Mouse (Mus musculus): ENCODE measurements at regions not wholly inside any gene's neighbourhood (a gene's known extent, or its start where the extent isn't known, plus 50 kb on each side); places are given as distances from the start of the nearest gene placed in this dataset.

- DNase-seq: no peak
These were observed 597.4 kb upstream of the Sall1 start for GRCm38 (mm10) chr8:89641339-89641738.

GRCm38 (mm10) chr8:89634864-89635263 is 590.9 kb upstream of the Sall1 start:
- DNase-seq: no peak

- no peak for DNase-seq
These were observed 588.3 kb upstream of the Sall1 start for GRCm38 (mm10) chr8:89632304-89632703.

- peak in 1 of 2 experiments; percentile 8 for DNase-seq
These were observed 586.6 kb upstream of the Sall1 start for GRCm38 (mm10) chr8:89630540-89630939.

- DNase-seq: no peak
These were observed 574.1 kb upstream of the Sall1 start for GRCm38 (mm10) chr8:89618089-89618488.

- DNase-seq: no peak
These were observed 572.0 kb upstream of the Sall1 start for GRCm38 (mm10) chr8:89615863-89616558.

GRCm38 (mm10) chr8:89609074-89609473 is 565.1 kb upstream of the Sall1 start:
- DNase-seq: no peak

- DNase-seq: no peak
These were observed 562.0 kb upstream of the Sall1 start for GRCm38 (mm10) chr8:89605905-89606468.

- no peak for DNase-seq
These were observed 560.5 kb upstream of the Sall1 start for GRCm38 (mm10) chr8:89604461-89604860.

GRCm38 (mm10) chr8:89596380-89596779 is 552.4 kb upstream of the Sall1 start:
- no peak for DNase-seq

- no peak for DNase-seq
These were observed 539.1 kb upstream of the Sall1 start for GRCm38 (mm10) chr8:89583091-89583490.

- DNase-seq: no peak
These were observed 538.6 kb upstream of the Sall1 start for GRCm38 (mm10) chr8:89582566-89582965.

- peak; percentile 26 to 75 for DNase-seq
These were observed 527.9 kb upstream of the Sall1 start for GRCm38 (mm10) chr8:89571816-89572215.

GRCm38 (mm10) chr8:89570639-89571325 is 526.8 kb upstream of the Sall1 start:
- no peak for DNase-seq

- DNase-seq: no peak
These were observed 525.4 kb upstream of the Sall1 start for GRCm38 (mm10) chr8:89569406-89569805.

- DNase-seq: no peak
These were observed 524.7 kb upstream of the Sall1 start for GRCm38 (mm10) chr8:89568641-89569040.

- DNase-seq: no peak
These were observed 523.0 kb upstream of the Sall1 start for GRCm38 (mm10) chr8:89566986-89567385.

- no peak for DNase-seq
These were observed 522.5 kb upstream of the Sall1 start for GRCm38 (mm10) chr8:89566461-89566860.

GRCm38 (mm10) chr8:89565147-89565826 is 521.3 kb upstream of the Sall1 start:
- no peak for DNase-seq

GRCm38 (mm10) chr8:89563544-89563943 is 519.6 kb upstream of the Sall1 start:
- no peak for DNase-seq

- no peak for DNase-seq
These were observed 518.6 kb upstream of the Sall1 start for GRCm38 (mm10) chr8:89562597-89562996.

- DNase-seq: no peak
These were observed 497.3 kb upstream of the Sall1 start for GRCm38 (mm10) chr8:89541231-89541630.

- no peak for DNase-seq
These were observed 490.6 kb upstream of the Sall1 start for GRCm38 (mm10) chr8:89534605-89535004.
